Mouse (Mus musculus) kidney, embryonic 15.5 days (tissue): ENCODE results near the gene Xrra1. TPM values are rescaled to one million over a fixed set of nuclear protein-coding genes. Genes with fewer than 3 reads are reported as not detected.
A peak's percentile ranks its signal among the peaks of the same experiment; 100 is the strongest.
"Not testable (repeated sequence)": the region's sequence is repeated elsewhere in the genome, so short reads cannot be mapped to it uniquely, and the experiment has no call there.

Experiments
- ATAC-seq: fragments of 200-750 bp; cut with Nextera tagmentation; replicated peaks from 2 replicates; pipeline ENCODE4 v1.8.0; 2017; ENCODE audit warnings: moderate TSS enrichment; ENCODE audit not compliant: low FRiP score
- H3K27ac ChIP-seq: fragments of 300-500 bp; sonication (generic); 2 replicates; pipeline ENCODE4 v1.5.1; 2015; ENCODE audit warnings: mild to moderate bottlenecking, inconsistent platforms
- H3K27me3 ChIP-seq: fragments of 300-500 bp; sonication (generic); 2 replicates; pipeline ENCODE4 v1.6.1; 2015; ENCODE audit warnings: inconsistent platforms
- H3K36me3 ChIP-seq: fragments of 300-500 bp; sonication (generic); 2 replicates; pipeline ENCODE4 v1.6.1; 2015; ENCODE audit warnings: inconsistent platforms
- H3K4me1 ChIP-seq: fragments of 300-500 bp; sonication (generic); 2 replicates; pipeline ENCODE4 v1.6.1; 2015; ENCODE audit warnings: inconsistent platforms
- H3K4me2 ChIP-seq: fragments of 300-500 bp; sonication (generic); 2 replicates; pipeline ENCODE4 v1.6.1; 2015; ENCODE audit warnings: moderate library complexity, mild to moderate bottlenecking, inconsistent platforms
- H3K4me3 ChIP-seq: fragments of 300-500 bp; sonication (generic); replicated peaks from 2 replicates; pipeline ENCODE4 v1.5.1; 2015; ENCODE audit warnings: mild to moderate bottlenecking, inconsistent platforms
- H3K9ac ChIP-seq: fragments of 300-500 bp; sonication (generic); 2 replicates; pipeline ENCODE4 v1.6.1; 2015; ENCODE audit warnings: mild to moderate bottlenecking, inconsistent platforms
- H3K9me3 ChIP-seq: fragments of 300-500 bp; sonication (generic); replicated peaks from 2 replicates; pipeline ENCODE4 v1.6.1; 2016; ENCODE audit warnings: inconsistent platforms
- WGBS: fragments of 180-500 bp; shearing (Covaris S2); methylation state at CpG from one replicate; pipeline ENCODE4 v1.1.7; 2015; ENCODE audit warnings: mixed read lengths; 5-methylcytosine and 5-hydroxymethylcytosine counted together
- polyA plus RNA-seq: library from polyadenylated mRNA; unstranded; fragments of >200 nt; fragmentation: Nextera tagmentation; extraction: Ambion mirVana; gene quantifications from 2 replicates; pipeline ENCODE4 v1.2.1, GENCODE M21; 2015

Xrra1 gene
- polyA plus RNA-seq, 1 experiment from 2014 or later = 0.42 TPM

GRCm38 (mm10) chr7:99944520-99944919 is 85.6 kb downstream of the Xrra1 start:
- ATAC-seq = no peak
- H3K4me3 ChIP-seq = no peak overlapping the region
- no peaks in the 10 kb centered on the region for H3K27me3 ChIP-seq
- WGBS = 98% methylated on average over 3 of the region's 3 CpGs
- no peak overlapping the region for H3K4me2 ChIP-seq
- H3K4me1 ChIP-seq = no peaks in the 10 kb centered on the region
- H3K36me3 ChIP-seq = peaks cover 87% of the 10 kb centered on the region
- H3K9me3 ChIP-seq = peaks cover 4% of the 10 kb centered on the region; the same call in 1 of the 2 replicates
- H3K27ac ChIP-seq = no peak overlapping the region
- no peak overlapping the region for H3K9ac ChIP-seq

- H3K9ac ChIP-seq, H3K27me3 ChIP-seq, H3K27ac ChIP-seq, ATAC-seq, H3K4me1 ChIP-seq, H3K4me2 ChIP-seq, H3K4me3 ChIP-seq, H3K9me3 ChIP-seq: not testable (repeated sequence)
- H3K36me3 ChIP-seq = peaks cover 86% of the 10 kb centered on the region
- 95% methylated on average over 22 of the region's 22 CpGs for WGBS
These were observed 86.1 kb downstream of the Xrra1 start for GRCm38 (mm10) chr7:99945012-99945411.

- Histone ChIP-seq H3K36me3 (peaks cover 77% of the 10 kb centered on the region), H3K27ac (no peak overlapping the region), H3K4me3 (no peak overlapping the region), H3K9ac (no peak overlapping the region), H3K4me1 (no peaks in the 10 kb centered on the region), H3K4me2 (no peak overlapping the region), H3K27me3 (no peaks in the 10 kb centered on the region), H3K9me3 (peaks cover 4% of the 10 kb centered on the region; the same call in 1 of the 2 replicates)
- 94% methylated on average over 3 of the region's 3 CpGs for WGBS
- ATAC-seq = no peak
These were observed 87.0 kb downstream of the Xrra1 start for GRCm38 (mm10) chr7:99945939-99946338.

GRCm38 (mm10) chr7:99946356-99946755 is 87.4 kb downstream of the Xrra1 start:
- Histone ChIP-seq H3K27me3 (no peaks in the 10 kb centered on the region), H3K27ac (no peak overlapping the region), H3K36me3 (peaks cover 73% of the 10 kb centered on the region), H3K9ac (no peak overlapping the region), H3K9me3 (peaks cover 4% of the 10 kb centered on the region; the same call in 1 of the 2 replicates), H3K4me2 (no peak overlapping the region), H3K4me3 (no peak overlapping the region), H3K4me1 (no peaks in the 10 kb centered on the region)
- ATAC-seq = no peak
- 80% methylated on average over 4 of the region's 4 CpGs for WGBS

GRCm38 (mm10) chr7:99947329-99947728 is 88.4 kb downstream of the Xrra1 start:
- Histone ChIP-seq H3K4me3 (no peak overlapping the region), H3K9me3 (peaks cover 4% of the 10 kb centered on the region; the same call in 1 of the 2 replicates), H3K27me3 (no peaks in the 10 kb centered on the region), H3K9ac (no peak overlapping the region), H3K4me1 (no peaks in the 10 kb centered on the region), H3K36me3 (peaks cover 71% of the 10 kb centered on the region), H3K4me2 (no peak overlapping the region), H3K27ac (no peak overlapping the region)
- 86% methylated on average over 9 of the region's 9 CpGs for WGBS
- no peak for ATAC-seq

GRCm38 (mm10) chr7:99953442-99954098 is 94.7 kb downstream of the Xrra1 start:
- 70% methylated on average over 6 of the region's 6 CpGs for WGBS
- H3K36me3 ChIP-seq = peaks cover 16% of the 10 kb centered on the region
- 0 out of 2 replicates have a peak, but pooled peaks cover 3% of the 10 kb centered on the region for H3K4me1 ChIP-seq
- H3K27me3 ChIP-seq = no peaks in the 10 kb centered on the region
- no peak overlapping the region for H3K27ac ChIP-seq
- no peak overlapping the region for H3K4me3 ChIP-seq
- no peaks in the 10 kb centered on the region for H3K9me3 ChIP-seq
- ATAC-seq = no peak
- H3K4me2 ChIP-seq = no peak overlapping the region
- H3K9ac ChIP-seq = no peak overlapping the region

- no peaks in the 10 kb centered on the region for H3K27me3 ChIP-seq
- H3K9me3 ChIP-seq = no peaks in the 10 kb centered on the region
- H3K36me3 ChIP-seq = peaks cover 16% of the 10 kb centered on the region
- H3K27ac ChIP-seq = no peak overlapping the region
- 86% methylated on average over 8 of the region's 8 CpGs for WGBS
- no peak overlapping the region for H3K4me3 ChIP-seq
- no peak for ATAC-seq
- no peak overlapping the region for H3K9ac ChIP-seq
- H3K4me1 ChIP-seq = 0 out of 2 replicates have a peak, but pooled peaks cover 3% of the 10 kb centered on the region
- H3K4me2 ChIP-seq = no peak overlapping the region
These were observed 95.3 kb downstream of the Xrra1 start for GRCm38 (mm10) chr7:99954212-99954611.

GRCm38 (mm10) chr7:99956095-99956494 is 97.2 kb downstream of the Xrra1 start:
- Histone ChIP-seq H3K4me1 (0 out of 2 replicates have a peak, but pooled peaks cover 3% of the 10 kb centered on the region), H3K27me3 (no peaks in the 10 kb centered on the region), H3K4me2 (no peak overlapping the region), H3K27ac (no peak overlapping the region), H3K36me3 (peaks cover 12% of the 10 kb centered on the region), H3K9ac (no peak overlapping the region), H3K4me3 (no peak overlapping the region), H3K9me3 (no peaks in the 10 kb centered on the region)
- no peak for ATAC-seq
- 98% methylated on average over 7 of the region's 7 CpGs for WGBS

- no peaks in the 10 kb centered on the region for H3K9me3 ChIP-seq
- no peak overlapping the region for H3K27ac ChIP-seq
- no peaks in the 10 kb centered on the region for H3K27me3 ChIP-seq
- H3K4me3 ChIP-seq = no peak overlapping the region
- 71% methylated on average over 12 of the region's 12 CpGs for WGBS
- H3K4me1 ChIP-seq = peaks cover 4% of the 10 kb centered on the region
- H3K36me3 ChIP-seq = peaks cover 4% of the 10 kb centered on the region; the same call in 1 of the 2 replicates
- H3K9ac ChIP-seq = no peak overlapping the region
- no peak for ATAC-seq
- H3K4me2 ChIP-seq = no peak overlapping the region
These were observed 98.5 kb downstream of the Xrra1 start for GRCm38 (mm10) chr7:99957226-99957965.

- peaks cover 26% of the 10 kb centered on the region for H3K4me1 ChIP-seq
- not testable (repeated sequence) for H3K9ac ChIP-seq, ATAC-seq, H3K36me3 ChIP-seq, H3K9me3 ChIP-seq, H3K27me3 ChIP-seq, H3K4me2 ChIP-seq, H3K4me3 ChIP-seq, H3K27ac ChIP-seq
- 73% methylated on average over 2 of the region's 2 CpGs for WGBS
These were observed 101.7 kb downstream of the Xrra1 start for GRCm38 (mm10) chr7:99960571-99960970.

GRCm38 (mm10) chr7:99961518-99961917 is 102.6 kb downstream of the Xrra1 start:
- peaks cover 36% of the 10 kb centered on the region for H3K4me1 ChIP-seq
- H3K27me3 ChIP-seq = no peaks in the 10 kb centered on the region
- H3K4me3 ChIP-seq = no peak overlapping the region
- no peaks in the 10 kb centered on the region for H3K9me3 ChIP-seq
- 78% methylated on average over 2 of the region's 2 CpGs for WGBS
- H3K36me3 ChIP-seq = no peaks in the 10 kb centered on the region
- no peak overlapping the region for H3K9ac ChIP-seq
- ATAC-seq = no peak
- H3K27ac ChIP-seq = no peak overlapping the region
- no peak overlapping the region for H3K4me2 ChIP-seq

- H3K36me3 ChIP-seq = no peaks in the 10 kb centered on the region
- no peak overlapping the region for H3K9ac ChIP-seq
- H3K4me2 ChIP-seq = no peak overlapping the region
- no peaks in the 10 kb centered on the region for H3K27me3 ChIP-seq
- no peaks in the 10 kb centered on the region for H3K9me3 ChIP-seq
- 0 out of 2 replicates have a peak, but pooled peaks have one; percentile 15 for ATAC-seq
- no peak overlapping the region for H3K4me3 ChIP-seq
- 57% methylated on average over 8 of the region's 8 CpGs for WGBS
- peaks cover 40% of the 10 kb centered on the region for H3K4me1 ChIP-seq
- H3K27ac ChIP-seq = peak overlapping the region; percentile 81
These were observed 103.8 kb downstream of the Xrra1 start for GRCm38 (mm10) chr7:99962536-99963236.
